In genomic region chr10:76634094-76634571, GRCm38 (mm10) we compare ENCODE assay signal across 12 mouse cellular contexts. TPM values are rescaled to one million over a fixed set of nuclear protein-coding genes. Genes with fewer than 3 reads are reported as not detected.
DNase-seq lines count a peak whose midpoint lies in the region; ATAC-seq and TF ChIP-seq lines count a peak whose summit lies in the region.
"Had no signal": no experiment of that assay in that cellular context is flagged by ENCODE, and none has a peak within 500 bp of the region (broad histone marks: within the 10 kb centered on the region; RNA-seq: fewer than 3 reads in every experiment).

No protein-coding gene starts in this region.

- TF ChIP-seq CTCF in gastrocnemius, adult 2 months (IDR thresholded peaks at IDR 0.05) = no peak
- TF ChIP-seq CTCF in lung, postnatal 0 days (IDR thresholded peaks at IDR 0.05) = 0 out of 2 replicates have a peak, but pooled peaks have one; percentile 0

- no peaks in the 10 kb centered on the region for H3K27me3 ChIP-seq in lung, postnatal 0 days (replicated peaks; ENCODE audit: insufficient read depth, low read length)
- H3K27me3 ChIP-seq: hindbrain, embryonic 13.5 days had no signal

- peaks cover 25% of the 10 kb centered on the region; the same call in 1 of the 2 replicates for H3K4me1 ChIP-seq in lung, postnatal 0 days (ENCODE audit: insufficient read depth, low read depth, low read length)
- H3K4me1 ChIP-seq: hindbrain, embryonic 13.5 days had no signal

- peak overlapping the region; percentile 57 for H3K27ac ChIP-seq in gastrocnemius, adult 2 months
- peak overlapping the region; percentile 90 for H3K27ac ChIP-seq in lung, postnatal 0 days (ENCODE audit: low read length)
- H3K27ac ChIP-seq: hindbrain, embryonic 13.5 days had no signal

- intact Hi-C loops in gastrocnemius, adult 2 months (cut with DNase I) = no loop called here

- peak; percentile 92 for ATAC-seq in lung, postnatal 0 days

- WGBS in lung, postnatal 0 days = 25% methylated on average over 7 of the region's 7 CpGs

- H3K4me2 ChIP-seq in lung, postnatal 0 days (replicated peaks; ENCODE audit: low read depth, low read length) = no peak overlapping the region
- H3K4me2 ChIP-seq: hindbrain, embryonic 13.5 days had no signal

- no peaks in the 10 kb centered on the region for H3K36me3 ChIP-seq in lung, postnatal 0 days (ENCODE audit: insufficient read depth, low read length)
- H3K36me3 ChIP-seq: hindbrain, embryonic 13.5 days had no signal

- H3K9ac ChIP-seq in lung, postnatal 0 days (replicated peaks; ENCODE audit: low read depth) = no peak overlapping the region
- H3K9ac ChIP-seq: hindbrain, embryonic 13.5 days had no signal

- H3K9me3 ChIP-seq in lung, postnatal 0 days (ENCODE audit: low read length) = no peaks in the 10 kb centered on the region

- peak; percentile 99 for TF ChIP-seq EP300 in lung, postnatal 0 days (IDR thresholded peaks at IDR 0.05)

- DNase-seq in gastrocnemius, adult 2 months = no peak
- no peak for DNase-seq in gastrocnemius, postnatal 10 days
- DNase-seq in Muller cell, postnatal 12 days (ENCODE audit: inconsistent ontology term) = peak; percentile 64
- peak; percentile 28 for DNase-seq in forelimb bud, embryonic 11.5 days (ENCODE audit: low read depth, low spot score)
- DNase-seq in lung, postnatal 0 days (ENCODE audit: low spot score) = peak; percentile 95
- no peak for DNase-seq in frontal cortex, postnatal 25 days (ENCODE audit: low spot score in 2 of 2)
- DNase-seq in cerebellum, adult 11-12 months = no peak
- DNase-seq in gastrocnemius, adult 8-10 months (ENCODE audit: low spot score in 2 of 2) = no peak
- DNase-seq: adrenal gland, postnatal 10 days; kidney, postnatal 10 days; thymus, postnatal 25 days had no signal

- no peak overlapping the region for H3K4me3 ChIP-seq in gastrocnemius, adult 2 months
- H3K4me3 ChIP-seq in lung, postnatal 0 days (ENCODE audit: low read depth, low read length) = no peak overlapping the region
- H3K4me3 ChIP-seq: hindbrain, embryonic 13.5 days had no signal

RNA-seq across cellular contexts. Expression of gene Col6a2, which starts 10.7 kb away (rescaled TPM):
- total RNA-seq in gastrocnemius, adult 2 months (2021) = 10 to 100 TPM; 28.5 to 59.5 TPM
- total RNA-seq in gastrocnemius, postnatal 10 days (2021) = 100 to 1,000 TPM; 352 to 417 TPM
- 242 and 272 TPM in 2 replicates for polyA plus RNA-seq in lung, postnatal 0 days (2015; fragmentation: Nextera tagmentation; extraction: Ambion mirVana)
- 10 to 100 TPM; 15.1 to 28.1 (median 17.1) TPM for total RNA-seq in gastrocnemius, adult 8-10 months (2022)

RNA-seq across cellular contexts. Expression of gene Ftcd, which starts 58.7 kb away (rescaled TPM):
- total RNA-seq in gastrocnemius, adult 2 months (2021) = not detected
- total RNA-seq in gastrocnemius, postnatal 10 days (2021) = not detected
- polyA plus RNA-seq in lung, postnatal 0 days (2015; fragmentation: Nextera tagmentation; extraction: Ambion mirVana) = 0.07 and 0.14 TPM in 2 replicates
- total RNA-seq in gastrocnemius, adult 8-10 months (2022) = under 1 TPM in 1 of 4 experiments, not detected in 3; 0.27 TPM
- polyA plus RNA-seq: hindbrain, embryonic 13.5 days had no signal

Comparison
In these comparisons a context has a peak if more than half of its experiments do, and no peak if none do; other contexts are left out.
1. RNA of gene Col6a2, which starts 10.7 kb away (total RNA-seq): 352 to 417 TPM in gastrocnemius, postnatal 10 days; 28.5 to 59.5 TPM in gastrocnemius, adult 2 months and 15.1 to 28.1 TPM in gastrocnemius, adult 8-10 months; every median in the first group is over 4 times any median in the second.
2. DNase-seq: peak in Muller cell, postnatal 12 days (single experiment), forelimb bud, embryonic 11.5 days (single experiment) and lung, postnatal 0 days (single experiment); none in gastrocnemius, adult 2 months (single experiment), gastrocnemius, postnatal 10 days (single experiment), frontal cortex, postnatal 25 days (0 of 2), cerebellum, adult 11-12 months (single experiment) and gastrocnemius, adult 8-10 months (0 of 2).